Mouse (Mus musculus) liver, embryonic 16.5 days (tissue): ENCODE results near the gene Itpr1. TPM values are rescaled to one million over a fixed set of nuclear protein-coding genes. Genes with fewer than 3 reads are reported as not detected.

Experiments used
- ATAC-seq: fragments of 200-750 bp; cut with Nextera tagmentation; 2 replicates; pipeline ENCODE4 v1.8.0; 2017; ENCODE audit warnings: low read depth, mild to moderate bottlenecking, moderate number of reproducible peaks, moderate library complexity
- H3K27ac ChIP-seq: fragments of 300-500 bp; sonication (generic); 2 replicates; pipeline ENCODE4 v1.5.1; 2014; ENCODE audit warnings: mild to moderate bottlenecking, low read length
- H3K27me3 ChIP-seq: fragments of 300-500 bp; sonication (generic); 2 replicates; pipeline ENCODE4 v1.6.1; 2014; ENCODE audit warnings: low read depth, low read length, mixed read lengths; ENCODE audit not compliant: control insufficient read depth, insufficient read depth
- H3K36me3 ChIP-seq: fragments of 300-500 bp; sonication (generic); 2 replicates; pipeline ENCODE4 v1.6.1; 2014; ENCODE audit warnings: mild to moderate bottlenecking; ENCODE audit not compliant: control insufficient read depth, insufficient read depth
- H3K4me1 ChIP-seq: fragments of 300-500 bp; sonication (generic); 2 replicates; pipeline ENCODE4 v1.6.1; 2014; ENCODE audit warnings: low read depth, low read length, mixed read lengths; ENCODE audit not compliant: control insufficient read depth
- H3K4me2 ChIP-seq: fragments of 300-500 bp; sonication (generic); 2 replicates; pipeline ENCODE4 v1.6.1; 2014; ENCODE audit warnings: low read depth, low read length, mixed read lengths
- H3K4me3 ChIP-seq: fragments of 300-500 bp; sonication (generic); 2 replicates; pipeline ENCODE4 v1.5.1; 2014; ENCODE audit warnings: low read depth, mild to moderate bottlenecking, low read length
- H3K9ac ChIP-seq: fragments of 300-500 bp; sonication (generic); 2 replicates; pipeline ENCODE4 v1.6.1; 2014; ENCODE audit warnings: low read depth, low read length
- H3K9me3 ChIP-seq: fragments of 300-500 bp; sonication (generic); replicated peaks from 2 replicates; pipeline ENCODE4 v1.6.1; 2016; ENCODE audit warnings: low read length; ENCODE audit not compliant: control insufficient read depth
- WGBS: fragments of 180-500 bp; shearing (Covaris S2); extraction: QIAGEN DNeasy Blood & Tissue Kit; methylation state at CpG from one replicate; pipeline ENCODE4 v1.1.7; 2014; ENCODE audit not compliant: insufficient replicate concordance; 5-methylcytosine and 5-hydroxymethylcytosine counted together
- polyA plus RNA-seq: library from polyadenylated mRNA; unstranded; fragments of >200 nt; fragmentation: Nextera tagmentation; extraction: Ambion mirVana; gene quantifications from 2 replicates; pipeline ENCODE4 v1.2.1, GENCODE M21; 2015

The Itpr1 gene
- polyA plus RNA-seq, 1 experiment from 2014 or later: 2.9 TPM

DNA sequence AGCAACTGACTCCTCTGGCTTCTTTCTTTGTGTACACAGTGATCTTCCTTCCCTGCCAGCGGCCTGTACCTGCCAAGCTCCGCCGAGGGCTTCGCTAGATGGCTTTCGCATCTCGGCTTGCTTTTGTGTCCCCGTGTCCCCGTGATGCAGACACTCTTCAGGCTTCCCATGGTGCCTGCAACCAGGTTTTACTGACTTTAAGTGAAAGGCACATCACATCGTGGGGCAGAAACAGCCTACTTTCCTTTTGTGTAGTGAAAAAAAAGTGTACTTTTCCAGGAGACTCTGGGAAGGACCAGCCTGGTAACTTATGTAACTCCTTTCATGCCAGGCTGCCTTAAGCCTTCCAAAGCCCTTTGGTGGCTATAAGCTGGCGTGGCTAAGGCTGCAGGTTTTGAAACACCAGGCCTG, 113.9 kb downstream of the Itpr1 start:
- H3K36me3 ChIP-seq: no peaks in the 10 kb centered on the region
- H3K27me3 ChIP-seq: no peaks in the 10 kb centered on the region
- no peak overlapping the region for H3K9ac ChIP-seq
- H3K9me3 ChIP-seq: no peaks in the 10 kb centered on the region
- WGBS: 59% methylated on average over 10 of the region's 10 CpGs
- H3K4me3 ChIP-seq: no peak overlapping the region
- H3K4me1 ChIP-seq: no peaks in the 10 kb centered on the region; the same call in 1 of the 2 replicates
- no peak overlapping the region for H3K27ac ChIP-seq
- no peak for ATAC-seq
- no peak overlapping the region for H3K4me2 ChIP-seq

DNA sequence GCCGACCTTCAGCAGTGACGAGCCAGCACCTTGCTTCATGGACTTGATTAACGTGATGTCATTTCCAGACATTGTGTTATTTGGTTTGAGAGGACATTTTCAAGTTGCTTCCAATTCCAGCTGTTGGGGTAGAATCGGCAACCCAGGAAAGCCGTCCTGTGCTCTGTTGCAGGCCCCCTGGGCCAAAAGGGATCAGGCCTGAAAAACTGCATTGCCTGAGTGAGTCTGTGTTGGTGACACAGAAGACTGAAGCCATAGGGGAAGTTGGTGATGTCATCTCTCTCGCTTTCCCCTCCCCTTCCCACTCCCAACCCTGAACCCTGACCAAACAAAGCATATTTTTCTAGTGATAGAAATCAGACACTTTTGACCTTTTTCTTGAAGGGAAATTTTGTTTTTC, 114.7 kb downstream of the Itpr1 start:
- no peaks in the 10 kb centered on the region for H3K27me3 ChIP-seq
- H3K4me2 ChIP-seq: no peak overlapping the region
- no peak for ATAC-seq
- H3K9ac ChIP-seq: no peak overlapping the region
- no peaks in the 10 kb centered on the region for H3K36me3 ChIP-seq
- no peak overlapping the region for H3K27ac ChIP-seq
- no peaks in the 10 kb centered on the region; the same call in 1 of the 2 replicates for H3K4me1 ChIP-seq
- 55% methylated on average over 6 of the region's 6 CpGs for WGBS
- H3K9me3 ChIP-seq: no peaks in the 10 kb centered on the region
- no peak overlapping the region for H3K4me3 ChIP-seq

DNA sequence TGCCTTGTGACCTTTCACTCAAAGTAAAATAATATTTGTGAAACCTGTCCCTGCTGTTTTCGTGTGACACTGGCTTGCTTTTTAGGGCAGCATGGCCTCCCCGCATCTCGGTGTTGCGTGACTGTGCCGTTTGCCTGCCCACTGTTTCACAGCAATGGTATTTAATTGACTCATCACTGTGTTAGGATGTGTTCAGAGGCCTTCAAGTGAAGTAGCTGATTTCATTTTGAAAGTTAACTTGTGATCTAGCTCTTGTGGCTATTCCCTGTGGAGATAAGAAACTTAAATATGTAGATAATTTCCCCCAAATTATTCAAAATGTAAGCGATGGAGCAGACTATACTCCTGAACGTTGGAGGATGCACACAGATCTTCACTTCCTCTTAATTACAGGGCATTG, 115.4 kb downstream of the Itpr1 start:
- H3K4me2 ChIP-seq: no peak overlapping the region
- WGBS: 69% methylated on average over 7 of the region's 7 CpGs

DNA sequence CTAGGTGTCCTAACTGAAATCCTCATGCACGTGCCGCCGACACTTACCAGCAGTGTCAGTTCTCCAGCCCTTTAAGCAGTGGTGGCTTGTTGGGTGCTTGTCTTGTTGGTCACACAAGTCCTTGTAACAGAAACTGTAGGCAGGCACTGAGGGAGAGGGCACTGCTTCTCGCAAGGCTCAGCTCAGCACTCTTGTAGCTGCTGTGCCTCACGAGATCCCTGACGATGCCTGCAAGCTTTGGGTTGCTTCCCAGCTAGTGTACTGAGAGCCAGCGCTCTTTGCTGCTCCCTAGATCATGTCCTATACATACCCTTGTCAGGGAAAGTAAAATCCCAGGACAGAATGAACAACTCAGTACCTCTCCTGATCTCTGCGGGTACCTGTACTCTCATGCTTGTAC, 117.6 kb downstream of the Itpr1 start:
- WGBS: 68% methylated on average over 8 of the region's 8 CpGs
- no peak overlapping the region for H3K4me3 ChIP-seq
- H3K27me3 ChIP-seq: no peaks in the 10 kb centered on the region
- no peaks in the 10 kb centered on the region for H3K36me3 ChIP-seq
- no peak for ATAC-seq
- H3K4me2 ChIP-seq: no peak overlapping the region
- H3K9me3 ChIP-seq: no peaks in the 10 kb centered on the region
- H3K9ac ChIP-seq: no peak overlapping the region
- no peak overlapping the region for H3K27ac ChIP-seq
- no peaks in the 10 kb centered on the region; the same call in 1 of the 2 replicates for H3K4me1 ChIP-seq

More for the DNA sequence above, 115.4 kb downstream of the Itpr1 start:
- Histone ChIP-seq H3K36me3 (no peaks in the 10 kb centered on the region), H3K9me3 (no peaks in the 10 kb centered on the region), H3K4me3 (no peak overlapping the region), H3K4me1 (no peaks in the 10 kb centered on the region; the same call in 1 of the 2 replicates), H3K9ac (no peak overlapping the region), H3K27ac (no peak overlapping the region), H3K27me3 (no peaks in the 10 kb centered on the region)
- no peak for ATAC-seq

DNA sequence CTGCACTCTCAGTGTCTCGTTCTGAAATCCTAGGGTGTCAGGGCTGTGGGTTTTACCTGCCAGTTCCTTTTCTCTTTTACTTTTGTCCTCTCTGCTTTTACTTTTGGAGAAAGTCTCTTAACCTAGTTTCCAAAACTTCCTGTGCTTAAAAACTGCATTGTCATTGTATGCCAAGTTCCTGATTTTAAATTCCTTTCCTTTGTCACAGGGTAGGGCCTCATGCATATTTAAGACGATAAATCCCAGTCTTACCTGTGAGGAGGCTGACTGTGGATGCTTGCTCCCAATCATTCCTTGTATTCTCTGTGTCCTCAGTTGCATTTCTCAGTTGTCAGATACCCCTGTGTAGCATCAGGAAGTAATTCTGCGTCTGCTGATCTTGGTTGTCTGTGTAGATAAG, 118.4 kb downstream of the Itpr1 start:
- Histone ChIP-seq H3K9ac (no peak overlapping the region), H3K9me3 (no peaks in the 10 kb centered on the region), H3K27ac (no peak overlapping the region), H3K4me1 (no peaks in the 10 kb centered on the region; the same call in 1 of the 2 replicates), H3K36me3 (no peaks in the 10 kb centered on the region), H3K27me3 (no peaks in the 10 kb centered on the region), H3K4me2 (no peak overlapping the region), H3K4me3 (no peak overlapping the region)
- 20% methylated on average over 3 of the region's 3 CpGs for WGBS
- ATAC-seq: no peak

GRCm38 (mm10) chr6:108334059-108334458, 121.2 kb downstream of the Itpr1 start:
- no peak overlapping the region for H3K9ac ChIP-seq
- ATAC-seq: no peak
- no peaks in the 10 kb centered on the region for H3K27me3 ChIP-seq
- no peaks in the 10 kb centered on the region for H3K4me1 ChIP-seq
- 49% methylated on average over 3 of the region's 3 CpGs for WGBS
- no peak overlapping the region for H3K4me3 ChIP-seq
- H3K27ac ChIP-seq: no peak overlapping the region
- H3K9me3 ChIP-seq: no peaks in the 10 kb centered on the region
- H3K4me2 ChIP-seq: no peak overlapping the region
- H3K36me3 ChIP-seq: no peaks in the 10 kb centered on the region

DNA sequence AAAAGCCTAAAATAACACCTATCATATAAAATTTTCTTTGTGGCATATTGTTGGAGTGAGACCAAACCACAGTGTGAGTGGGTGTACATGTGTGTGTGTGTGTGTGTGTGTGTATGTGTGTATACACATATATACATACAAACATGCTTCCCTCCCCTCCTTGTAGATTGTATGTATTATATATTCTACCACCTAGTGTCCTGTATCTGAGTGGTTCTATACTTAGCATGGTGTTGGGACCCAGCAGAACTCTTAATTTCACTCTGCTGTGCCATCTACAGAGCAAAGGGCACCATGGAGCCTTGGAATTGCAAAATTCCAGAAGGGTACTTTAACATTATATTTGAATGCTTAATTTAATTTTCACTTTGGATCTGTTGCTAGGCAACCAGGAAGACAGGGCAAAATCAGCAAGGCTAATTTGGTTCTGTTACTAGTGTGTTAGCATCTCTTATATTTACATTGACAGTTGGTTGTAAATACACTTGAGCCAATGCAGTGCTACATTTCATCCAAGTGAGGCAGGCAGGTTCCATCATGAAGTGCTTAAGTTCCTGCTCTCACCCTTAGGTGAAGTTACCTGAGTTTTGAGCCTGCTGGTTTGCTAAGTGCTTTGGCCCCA, 122.4 kb downstream of the Itpr1 start:
- Histone ChIP-seq H3K9ac (no peak overlapping the region), H3K9me3 (no peaks in the 10 kb centered on the region), H3K4me2 (no peak overlapping the region), H3K27me3 (no peaks in the 10 kb centered on the region), H3K4me1 (no peaks in the 10 kb centered on the region), H3K27ac (no peak overlapping the region), H3K4me3 (no peak overlapping the region), H3K36me3 (no peaks in the 10 kb centered on the region)
- no peak for ATAC-seq

GRCm38 (mm10) chr6:108336506-108336905, 123.6 kb downstream of the Itpr1 start:
- Histone ChIP-seq H3K9me3 (no peaks in the 10 kb centered on the region), H3K4me3 (no peak overlapping the region), H3K27ac (no peak overlapping the region), H3K36me3 (no peaks in the 10 kb centered on the region), H3K4me2 (no peak overlapping the region), H3K9ac (no peak overlapping the region), H3K27me3 (no peaks in the 10 kb centered on the region), H3K4me1 (no peaks in the 10 kb centered on the region)
- 67% methylated on average over 6 of the region's 6 CpGs for WGBS
- ATAC-seq: no peak

DNA sequence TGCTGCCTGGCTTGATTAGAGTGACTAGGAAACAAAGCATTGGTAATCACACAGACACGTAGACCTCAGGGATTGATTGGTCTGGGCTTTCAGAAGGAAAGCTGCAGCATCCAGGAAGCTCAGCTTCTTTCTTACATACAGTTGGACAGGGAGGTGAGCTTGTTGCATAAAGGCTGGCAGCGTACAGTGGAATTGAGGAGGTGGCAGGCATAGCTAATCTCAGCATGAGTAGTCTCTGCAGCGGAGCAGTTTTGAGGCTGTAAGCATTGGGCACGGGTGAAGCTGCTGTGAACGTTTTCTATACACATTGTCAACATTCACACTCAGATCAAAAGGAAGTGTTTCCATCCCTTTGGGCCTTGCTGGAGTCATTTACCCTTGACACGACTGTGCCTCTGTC, 124.4 kb downstream of the Itpr1 start:
- Histone ChIP-seq H3K27ac (no peak overlapping the region), H3K9ac (no peak overlapping the region), H3K4me2 (no peak overlapping the region), H3K9me3 (no peaks in the 10 kb centered on the region), H3K4me3 (no peak overlapping the region), H3K36me3 (no peaks in the 10 kb centered on the region), H3K27me3 (no peaks in the 10 kb centered on the region), H3K4me1 (no peaks in the 10 kb centered on the region)
- ATAC-seq: no peak
- 61% methylated on average over 6 of the region's 6 CpGs for WGBS
